Mouse (Mus musculus) embryo, embryonic 11 days (tissue): ENCODE data around the gene Pithd1.
A peak's percentile ranks its signal among the peaks of the same experiment; 100 is the strongest.

Experiments used
- DNase-seq: peaks from one replicate; pipeline ENCODE4 v3.0.0-alpha.2; 2015

The Pithd1 gene

DNA sequence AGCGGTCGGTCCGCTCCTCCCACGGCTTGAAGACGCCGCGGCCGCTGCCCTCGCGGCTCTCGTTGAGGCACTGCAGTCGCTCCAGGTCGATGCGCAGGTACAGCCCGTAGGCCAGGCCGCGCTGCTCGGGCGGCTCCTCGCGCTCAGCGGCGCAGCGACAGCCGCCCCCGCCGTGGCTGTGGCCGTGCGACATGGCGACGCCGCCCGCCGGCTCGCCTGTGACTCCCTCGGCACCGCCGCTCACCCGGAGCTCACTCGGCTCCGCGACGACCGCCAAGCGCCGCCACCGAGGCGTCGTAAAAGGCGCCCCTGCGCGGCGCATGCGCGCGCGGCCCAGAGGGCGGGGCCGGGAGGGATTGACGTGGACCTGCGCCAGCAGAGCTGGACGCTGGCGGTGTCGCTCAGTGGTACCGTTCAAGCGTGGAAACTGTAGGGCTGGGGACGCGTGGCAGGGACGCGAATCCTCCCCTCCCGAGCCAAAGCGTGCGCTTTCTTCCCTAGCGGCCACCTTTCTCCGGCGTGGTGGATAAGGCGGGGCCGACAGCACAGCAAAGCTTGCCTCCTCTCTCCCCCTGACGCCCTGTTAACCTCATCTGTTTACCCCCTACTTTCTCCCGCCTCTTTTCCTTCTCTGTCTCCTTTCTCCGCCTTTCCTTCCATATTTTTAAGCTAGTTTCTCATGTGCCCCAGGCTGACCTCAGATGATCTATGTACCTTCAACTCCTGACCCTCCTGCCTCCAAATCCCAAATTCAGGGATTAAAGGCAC is at the start of gene Pithd1:
Pithd1 (minus strand) TSS at position 322 of the 768 bp plus-strand sequence.
- peak; percentile 96 for DNase-seq

DNA sequence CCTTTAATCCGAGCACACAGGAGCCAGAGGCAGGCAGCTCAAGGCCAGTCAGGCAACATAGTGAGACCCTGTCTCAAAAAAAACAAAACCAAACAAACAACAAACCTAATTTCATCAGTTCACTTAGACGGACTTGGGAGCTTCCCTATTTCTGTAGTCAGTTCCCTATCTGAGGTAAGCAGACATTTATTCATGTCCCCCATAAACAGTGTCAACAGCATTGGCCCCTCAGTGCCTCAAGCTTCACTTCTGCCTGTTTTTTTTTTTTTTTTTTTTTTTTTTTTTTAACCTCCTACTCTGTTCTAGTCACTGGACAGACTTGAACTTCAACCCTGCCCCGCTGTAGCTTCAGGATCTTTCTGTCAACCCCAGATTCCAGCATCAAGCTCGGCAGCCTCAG is 48.0 kb upstream of the Pithd1 start:
- DNase-seq = no peak

DNA sequence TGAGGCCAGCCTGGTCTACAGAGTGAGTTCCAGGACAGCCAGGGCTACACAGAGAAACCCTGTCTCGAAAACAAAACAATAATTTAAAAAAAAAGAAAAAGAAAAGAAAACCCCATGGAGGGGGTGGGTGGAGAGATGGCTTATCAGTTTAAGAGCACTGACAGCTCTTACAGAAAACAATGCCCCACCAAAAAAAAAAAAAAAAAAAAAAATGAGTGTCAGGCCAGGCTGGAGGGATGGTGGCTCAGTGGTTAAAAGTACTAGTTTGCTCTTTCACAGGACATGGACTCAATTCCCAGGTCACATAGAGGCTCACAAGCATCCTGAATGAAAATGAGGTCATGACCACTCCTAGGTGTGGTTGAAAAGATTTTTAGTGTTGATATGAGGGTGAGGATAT is 46.2 kb upstream of the Pithd1 start:
- no peak for DNase-seq

DNA sequence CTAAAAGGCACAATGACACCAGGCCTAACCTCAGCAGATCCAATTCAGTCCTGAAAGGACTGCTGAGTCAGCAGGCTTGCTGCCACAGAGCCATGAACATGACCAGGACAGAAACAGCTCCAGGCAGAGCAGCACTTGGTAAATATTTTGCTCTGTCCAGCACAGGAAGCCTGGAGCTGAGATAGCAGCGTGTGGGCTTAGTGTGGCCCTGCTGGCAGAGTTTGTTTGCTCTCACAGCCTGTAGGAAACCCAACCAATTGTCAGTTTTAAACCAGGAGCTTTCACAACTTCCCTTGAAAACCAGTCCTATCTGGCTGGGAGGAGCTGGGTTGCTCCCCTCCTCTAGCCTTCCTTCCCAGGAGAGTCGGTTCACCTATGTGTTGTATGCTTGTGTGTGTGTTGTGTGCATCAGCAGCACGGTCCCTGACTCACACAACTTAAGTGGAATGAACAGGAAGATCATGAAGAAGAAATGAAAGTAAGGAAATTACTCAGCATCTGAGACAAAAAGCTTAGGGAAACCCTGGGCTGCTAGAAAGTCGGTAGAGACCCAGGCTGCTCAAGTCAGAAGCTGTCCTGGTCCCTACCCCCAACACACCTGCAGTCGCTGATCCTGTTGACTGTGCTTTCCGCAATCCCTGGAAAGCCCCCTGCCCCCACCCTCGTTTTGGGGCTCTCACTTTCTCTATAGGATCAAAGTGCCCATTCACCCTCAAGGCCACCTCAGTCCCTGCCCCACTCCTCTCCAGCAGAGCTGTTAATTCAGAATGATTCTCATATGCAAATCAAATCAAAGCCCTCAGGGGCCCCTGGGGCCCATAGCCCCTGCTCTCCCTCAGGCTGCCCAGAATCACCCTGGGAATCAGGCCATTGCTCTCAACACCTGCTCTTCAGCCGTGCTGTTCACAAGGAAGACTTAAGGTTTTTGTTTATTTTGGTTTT is 44.2 kb upstream of the Pithd1 start:
- peak; percentile 39 for DNase-seq

DNA sequence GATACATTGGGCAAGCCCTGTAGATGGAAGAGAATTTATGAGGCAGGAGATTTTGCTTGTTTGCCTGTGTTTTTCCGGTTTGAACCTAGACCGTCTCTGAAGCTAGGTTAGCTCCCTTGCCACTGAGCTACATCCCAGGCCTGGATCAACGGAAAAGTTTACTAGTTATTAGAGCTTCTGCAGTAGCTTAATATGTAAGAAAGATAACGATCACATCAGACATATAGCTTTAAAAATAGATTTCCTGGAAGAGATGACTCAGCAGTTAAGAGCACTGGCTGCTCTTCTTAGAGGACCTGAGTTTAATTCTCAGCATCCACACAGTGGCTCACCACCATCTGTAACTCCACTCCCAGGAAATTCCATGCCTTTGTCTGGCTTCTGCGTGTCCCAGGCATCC is 41.6 kb upstream of the Pithd1 start:
- no peak for DNase-seq

DNA sequence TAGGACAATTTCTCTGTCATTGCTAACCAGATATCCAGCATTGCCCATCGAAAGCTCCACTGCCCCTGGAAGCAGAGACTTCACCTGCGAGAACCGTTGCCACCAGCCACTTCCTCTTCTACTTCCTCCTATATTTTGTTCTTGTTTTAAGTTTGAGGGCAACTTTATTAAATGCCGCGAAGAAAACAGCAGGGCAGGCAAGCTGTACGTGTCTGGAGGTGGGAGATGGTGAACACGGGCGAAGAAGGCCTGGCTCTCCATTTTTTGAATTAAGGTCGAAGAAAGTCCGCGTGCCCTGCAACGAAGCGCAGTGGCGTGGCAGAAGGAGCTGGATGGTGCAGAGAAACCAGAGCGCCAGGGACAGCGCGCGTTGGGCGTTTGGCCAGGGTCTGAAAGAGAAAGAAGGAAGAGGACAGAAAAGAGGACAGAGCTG is 41.1 kb upstream of the Pithd1 start:
- DNase-seq = no peak

DNA sequence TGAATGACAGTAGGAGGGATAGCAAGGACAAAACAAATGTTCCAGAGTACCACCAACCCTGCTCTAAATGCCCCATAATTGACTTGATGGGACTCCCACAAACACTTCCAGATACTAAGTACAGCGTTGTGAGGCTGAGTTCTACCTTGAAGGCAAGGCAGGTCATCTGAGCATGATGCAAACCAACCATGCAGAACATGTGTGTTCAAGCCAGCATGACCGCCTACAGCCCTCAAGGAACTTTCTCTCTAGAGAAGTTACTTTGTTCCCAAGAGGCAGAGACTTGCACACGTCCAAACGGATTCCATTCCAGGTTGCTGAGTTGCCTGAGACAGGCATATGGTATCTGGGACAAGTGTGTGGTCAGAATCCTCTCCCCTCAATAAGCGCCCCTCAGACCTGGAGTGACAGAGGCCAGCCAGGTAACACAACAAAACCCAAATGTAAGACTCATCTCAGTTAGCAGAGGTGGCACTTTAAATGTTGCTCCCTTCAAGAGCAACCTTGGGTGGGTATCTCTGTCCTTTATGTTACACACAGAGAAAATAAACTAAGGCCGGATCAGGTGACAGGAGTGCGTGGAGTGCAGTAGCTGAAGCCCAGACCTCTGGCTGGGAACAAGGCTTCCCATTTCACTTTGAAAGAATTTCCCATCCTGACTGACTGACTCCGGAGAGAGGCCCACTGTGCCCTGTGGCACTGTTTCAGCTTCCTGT is 40.5 kb upstream of the Pithd1 start:
- no peak for DNase-seq

DNA sequence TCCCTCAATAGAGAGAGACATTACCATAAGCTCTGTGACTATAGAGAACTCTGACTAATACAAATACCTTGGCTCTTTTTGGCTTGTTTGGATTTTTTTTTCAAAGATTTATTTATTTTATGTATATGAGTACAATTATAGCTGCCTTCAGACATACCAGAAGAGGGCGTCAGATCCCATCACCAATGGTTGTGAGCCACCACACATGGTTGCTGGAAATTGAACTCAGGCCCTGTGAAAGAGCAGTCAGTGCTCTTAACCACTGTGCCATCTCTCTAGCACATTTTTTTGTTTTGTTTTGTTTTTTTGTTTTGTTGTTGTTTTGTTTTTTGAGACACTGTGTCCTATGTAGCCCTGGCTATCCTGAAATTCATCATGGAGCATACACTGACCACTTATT is 38.3 kb upstream of the Pithd1 start:
- DNase-seq = no peak

DNA sequence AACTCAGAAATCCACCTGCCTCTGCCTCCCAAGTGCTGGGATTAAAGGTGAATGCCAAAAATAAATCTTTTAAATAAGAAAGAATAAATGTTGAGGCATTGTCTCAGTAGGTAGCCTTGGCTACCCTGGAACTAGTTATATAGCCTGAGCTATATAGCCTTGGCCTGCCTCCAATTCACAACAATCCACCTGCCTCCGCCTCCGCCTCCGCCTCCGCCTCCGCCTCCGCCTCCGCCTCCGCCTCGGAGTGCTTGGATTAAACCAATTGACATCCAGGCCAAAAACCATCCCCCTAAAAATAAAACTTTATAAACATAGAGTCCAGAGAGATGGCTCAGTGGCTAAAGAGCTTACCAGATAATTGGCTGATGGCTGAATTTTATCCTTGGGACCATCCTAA is 35.9 kb upstream of the Pithd1 start:
- no peak for DNase-seq

DNA sequence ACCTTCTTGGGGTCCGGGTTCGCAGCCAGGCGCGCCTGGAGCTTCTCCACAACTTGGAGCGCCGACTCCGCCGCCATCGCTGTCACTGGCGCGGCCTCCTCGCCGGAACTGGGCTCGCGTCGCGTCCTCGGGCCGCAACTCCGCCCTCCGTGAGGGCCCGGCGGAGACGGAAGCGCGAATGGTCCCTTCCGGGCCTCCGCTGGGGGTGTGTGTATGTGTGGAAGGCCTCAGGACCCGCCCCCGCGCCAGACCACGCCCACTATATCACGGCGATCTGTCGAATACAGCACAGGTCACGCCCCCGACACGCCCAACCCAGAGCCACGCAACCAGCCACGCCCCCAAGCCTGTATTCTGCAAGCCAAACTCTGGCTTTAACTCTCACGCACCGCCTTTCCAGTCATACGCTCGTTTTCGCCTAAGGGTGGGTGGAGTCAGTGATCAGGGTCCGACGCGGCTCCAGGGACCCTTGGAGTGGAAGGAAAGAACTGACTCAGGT is 34.5 kb upstream of the Pithd1 start, which contains the start of gene Eloa:
Eloa (minus strand) TSS at position 215 of the 499 bp plus-strand sequence.
- DNase-seq = peak; percentile 100

DNA sequence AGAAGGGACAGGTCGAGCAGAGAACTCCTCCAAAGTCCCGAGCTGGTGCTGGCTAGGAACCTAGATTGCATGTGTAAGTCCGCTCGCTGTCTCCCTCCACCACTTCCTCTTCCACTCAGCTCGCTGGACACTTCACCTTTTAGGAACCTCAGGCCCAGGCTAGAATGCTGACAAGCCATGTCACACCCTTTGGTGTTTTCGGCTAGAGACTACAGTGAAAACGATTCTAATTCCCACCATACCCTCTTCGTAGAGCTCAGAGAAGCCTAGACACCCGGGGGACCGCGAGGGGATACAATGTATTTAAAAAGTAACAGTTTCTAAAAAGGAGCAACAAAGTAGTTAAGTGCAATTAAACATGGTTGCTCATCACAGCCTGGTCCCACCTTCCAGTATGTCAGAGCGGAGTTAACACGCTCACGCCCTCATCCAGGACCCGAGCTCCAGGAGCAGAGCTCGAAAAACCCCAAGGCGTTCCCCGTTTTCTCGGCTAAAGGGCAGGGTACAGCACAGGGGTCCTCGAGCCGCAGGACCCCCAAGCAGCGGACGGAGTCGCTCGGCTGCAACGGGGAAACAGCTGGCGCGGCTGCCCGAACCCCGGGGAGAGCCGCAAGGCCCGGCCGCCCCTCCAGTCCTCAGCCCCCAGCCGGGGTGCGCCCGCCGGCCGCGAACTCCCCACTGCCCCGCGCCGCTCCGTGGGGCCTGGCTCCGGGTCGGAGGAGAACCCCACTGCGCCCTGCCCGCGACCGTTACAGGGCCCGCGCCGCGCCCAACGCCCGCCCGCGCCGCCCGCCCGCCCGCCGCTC is 33.9 kb upstream of the Pithd1 start:
- peak; percentile 24 for DNase-seq

DNA sequence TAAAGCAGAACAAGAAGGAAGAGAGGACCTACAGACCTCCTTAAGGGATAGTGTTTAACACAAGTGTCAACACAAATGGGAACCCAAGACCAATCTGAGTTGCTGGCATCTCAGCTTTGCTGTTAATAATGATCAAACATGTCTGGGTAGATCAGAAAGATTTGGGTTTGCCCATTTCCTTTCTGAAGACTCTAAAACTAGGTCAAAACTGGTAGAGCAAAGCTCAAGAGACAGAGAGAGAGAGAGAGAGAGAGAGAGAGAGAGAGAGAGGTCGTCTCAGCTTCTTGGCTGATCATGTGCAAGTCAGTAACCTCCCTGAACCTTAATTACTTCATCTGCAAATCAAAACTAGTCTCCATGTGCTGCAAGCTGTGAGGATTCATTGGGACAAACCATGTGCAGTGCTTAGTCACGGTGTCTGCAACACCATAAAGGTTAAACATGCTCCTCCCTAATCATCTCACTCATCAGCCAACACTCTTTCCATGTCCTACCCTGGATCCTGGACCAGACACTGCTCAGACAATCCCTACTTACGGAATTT is 29.1 kb upstream of the Pithd1 start:
- no peak for DNase-seq

DNA sequence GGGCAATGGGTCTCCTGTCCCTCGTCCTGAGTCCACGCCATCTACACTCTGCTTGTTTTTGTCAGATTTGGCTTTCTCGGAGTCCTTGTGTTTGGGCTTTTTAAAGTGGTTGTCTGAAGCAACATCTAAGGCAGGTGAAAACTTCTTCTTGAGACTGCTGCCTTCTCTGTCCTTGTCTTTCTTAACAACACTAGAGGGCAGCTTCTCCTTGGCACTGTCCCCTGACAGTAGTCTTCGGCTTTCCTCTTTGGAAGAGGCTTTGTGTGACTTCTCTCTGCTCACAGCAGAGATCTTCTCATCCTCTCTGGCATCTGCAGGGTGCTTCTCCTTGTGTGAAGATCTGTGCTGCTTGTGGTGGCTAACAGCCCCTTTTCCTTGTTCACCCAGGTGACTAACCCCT is 23.5 kb upstream of the Pithd1 start:
- DNase-seq = no peak

DNA sequence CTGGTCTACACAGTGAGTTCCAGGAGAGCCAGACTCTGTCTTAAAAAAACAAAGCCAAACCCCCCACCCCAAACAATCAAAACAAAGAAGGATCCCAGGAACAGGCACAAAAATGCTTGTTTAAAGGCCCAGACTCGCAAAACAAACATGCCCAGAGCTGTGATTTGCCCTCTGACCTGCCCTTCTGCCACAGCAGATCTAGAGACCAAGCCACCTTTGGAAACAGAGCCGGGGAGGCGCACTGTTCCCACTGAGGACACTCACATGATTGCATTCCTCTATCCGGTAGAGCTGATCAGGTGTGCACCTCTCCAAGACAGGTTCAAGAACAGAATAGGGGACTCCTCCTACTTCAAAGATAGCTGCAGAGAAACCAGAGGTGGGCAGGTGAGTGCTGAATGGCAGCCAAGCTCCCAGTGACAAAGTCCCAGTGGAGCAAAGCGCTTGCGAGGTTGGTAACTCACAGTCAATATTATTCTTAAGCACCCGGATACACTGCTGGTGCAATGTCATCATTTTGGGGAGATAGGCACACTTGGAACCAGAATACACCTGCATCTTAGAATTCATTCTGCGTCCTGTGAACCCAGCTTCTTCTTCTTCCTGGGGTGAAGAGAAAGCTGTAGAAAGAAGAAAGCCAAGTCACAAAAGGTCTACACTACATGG is 21.9 kb upstream of the Pithd1 start:
- no peak for DNase-seq

DNA sequence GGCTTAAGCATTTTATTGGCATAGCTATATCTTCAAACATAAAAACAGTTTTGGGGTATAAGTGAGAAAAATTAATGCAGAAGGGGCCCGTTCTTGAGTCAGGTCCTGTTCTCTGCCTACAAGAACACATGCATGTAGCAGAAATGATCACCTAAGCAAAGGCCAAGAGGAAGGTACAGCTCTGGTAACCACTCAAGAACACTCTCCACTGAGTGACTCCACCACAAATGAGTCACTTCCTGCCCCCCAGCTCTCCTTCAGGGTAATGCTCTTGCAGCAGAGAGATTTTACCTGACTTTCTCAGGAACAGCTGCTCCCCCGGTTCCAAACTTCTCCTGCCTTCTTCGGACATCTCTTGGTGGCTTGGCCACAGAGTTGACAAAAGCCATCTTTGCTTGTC is 19.8 kb upstream of the Pithd1 start:
- no peak for DNase-seq

DNA sequence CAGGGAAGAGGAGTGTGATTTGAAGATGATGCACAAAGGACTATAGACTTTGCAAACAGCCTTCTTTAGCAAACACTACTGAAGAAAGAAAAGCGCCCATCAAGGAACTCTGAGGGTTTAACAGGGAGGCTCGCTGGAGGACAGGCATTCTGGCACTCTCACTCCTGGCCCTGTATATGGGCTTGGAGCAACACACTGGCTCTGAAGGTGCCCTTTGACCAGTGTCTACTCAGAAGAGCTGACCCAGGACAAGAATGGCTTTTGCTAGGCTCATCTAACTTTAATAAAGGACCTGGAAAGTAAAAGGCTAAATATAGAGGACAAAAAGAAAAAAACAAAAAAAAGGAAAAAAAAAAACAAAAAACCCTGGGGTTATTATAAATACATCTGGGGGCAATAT is 17.9 kb upstream of the Pithd1 start:
- no peak for DNase-seq

DNA sequence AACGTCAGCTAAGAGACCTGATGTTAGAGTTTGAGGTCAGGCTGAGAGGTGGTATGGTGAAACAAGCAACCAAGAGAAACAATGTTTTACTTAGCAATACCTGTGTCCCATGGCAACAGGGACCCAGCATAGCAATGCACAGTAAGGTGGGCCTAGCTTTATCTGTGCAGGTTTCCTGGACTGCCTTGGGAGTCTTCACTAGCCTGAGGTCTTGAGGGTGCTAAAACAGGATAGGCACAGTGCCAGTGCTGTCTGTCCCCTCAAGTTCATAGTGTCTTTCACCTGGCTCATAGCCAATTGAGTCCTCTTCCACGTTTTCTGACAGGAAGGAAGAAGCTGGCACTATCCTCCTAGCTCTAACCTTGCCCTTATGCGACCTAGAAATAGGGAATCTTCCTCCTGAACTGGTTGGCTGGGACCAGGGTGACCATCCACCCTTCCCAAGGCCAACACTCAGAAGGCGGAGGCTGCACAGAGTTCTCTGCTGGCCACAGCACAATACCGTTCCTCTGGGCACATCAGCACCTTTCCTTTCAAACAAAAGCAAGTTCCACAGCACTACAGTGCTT is 17.1 kb upstream of the Pithd1 start:
- DNase-seq = no peak

DNA sequence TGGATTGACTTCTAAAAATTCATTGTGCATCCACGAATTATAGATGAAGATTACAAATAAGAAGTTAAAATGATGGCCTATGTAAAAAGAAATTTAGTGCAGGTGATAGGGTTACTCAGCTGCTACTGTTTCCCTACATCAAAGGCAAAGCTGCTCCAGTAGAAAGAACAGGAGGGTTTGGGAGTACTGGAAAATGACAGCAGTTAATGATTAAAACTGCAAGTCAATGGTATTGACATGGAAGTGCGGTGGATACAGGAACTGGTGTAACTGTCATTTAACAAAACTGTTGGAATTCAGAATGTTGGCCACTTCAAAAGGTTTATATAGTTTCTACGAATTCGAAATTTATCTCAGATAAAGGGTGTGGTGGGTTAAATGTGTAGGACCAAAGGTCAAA is 8.1 kb upstream of the Pithd1 start:
- no peak for DNase-seq

DNA sequence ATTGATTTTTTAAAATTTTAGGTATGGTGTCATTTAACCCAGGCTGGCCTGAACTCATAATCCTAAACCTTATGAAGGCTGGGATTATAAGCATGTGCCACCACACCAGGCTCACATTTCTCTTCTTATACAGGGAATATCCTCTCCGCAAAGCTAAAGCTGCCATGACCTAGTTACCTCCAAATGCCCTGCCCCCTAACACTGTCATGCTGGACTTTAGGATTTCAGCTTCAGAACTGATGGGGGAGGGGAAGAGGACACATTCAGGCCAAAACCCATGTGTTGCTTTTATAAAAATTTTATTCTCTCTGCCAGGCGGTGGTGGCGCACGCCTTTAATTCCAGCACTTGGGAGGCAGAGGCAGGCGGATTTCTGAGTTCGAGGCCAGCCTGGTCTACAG is 6.9 kb upstream of the Pithd1 start:
- no peak for DNase-seq

DNA sequence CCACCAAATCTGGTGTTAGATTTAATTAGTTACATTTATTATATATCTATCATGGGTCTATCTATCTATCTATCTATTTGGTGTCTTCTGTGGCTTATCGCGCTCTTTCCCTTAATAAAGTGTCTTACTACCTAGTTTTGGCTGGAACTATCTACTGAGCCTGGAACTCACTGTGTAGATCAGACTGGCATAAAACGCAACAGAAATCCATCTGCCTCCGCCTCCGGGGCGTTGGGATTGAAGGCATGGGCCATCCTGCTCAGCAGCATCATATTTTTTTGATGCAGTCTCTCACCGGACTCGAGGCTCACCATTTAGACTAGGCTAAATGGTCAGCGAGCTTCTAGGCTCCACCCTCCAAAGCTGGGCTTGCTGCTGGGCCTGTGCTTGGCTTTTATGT is 650 bp upstream of the Pithd1 start:
- peak; percentile 18 for DNase-seq
